Mouse (Mus musculus) CD4-positive, CD25-positive, alpha-beta regulatory T cell, adult 2 months (primary cell): Measurements from ENCODE around the gene Baz1b.

Experiments used
- DNase-seq: peaks from one replicate; pipeline ENCODE4 v3.0.0-alpha.2; 2012; ENCODE audit warnings: low read depth, low spot score

The Baz1b gene

GRCm38 (mm10) chr5:135236571-135236970 is 49.5 kb downstream of the Baz1b start:
- DNase-seq, result peak; percentile 70

GRCm38 (mm10) chr5:135238832-135239231 is 51.8 kb downstream of the Baz1b start:
- DNase-seq, result no peak

GRCm38 (mm10) chr5:135241474-135241873 is 54.4 kb downstream of the Baz1b start:
- no peak for DNase-seq

GRCm38 (mm10) chr5:135242136-135242535 is 55.1 kb downstream of the Baz1b start:
- no peak for DNase-seq

GRCm38 (mm10) chr5:135242608-135243007 is 55.5 kb downstream of the Baz1b start:
- DNase-seq, result no peak

- no peak for DNase-seq
Measured at GRCm38 (mm10) chr5:135243166-135243565, 56.1 kb downstream of the Baz1b start.

GRCm38 (mm10) chr5:135246531-135246930 is 59.5 kb downstream of the Baz1b start:
- no peak for DNase-seq

- DNase-seq, result no peak
Measured at GRCm38 (mm10) chr5:135247337-135247736, 60.3 kb downstream of the Baz1b start.

GRCm38 (mm10) chr5:135248956-135249676 is 62.1 kb downstream of the Baz1b start:
- DNase-seq, result no peak

GRCm38 (mm10) chr5:135250186-135251078 is 63.4 kb downstream of the Baz1b start:
- peak; percentile 14 for DNase-seq

- peak; percentile 74 for DNase-seq
Measured at GRCm38 (mm10) chr5:135251079-135251454, 64.0 kb downstream of the Baz1b start, which contains the start of gene Fzd9. Gene Fzd9, minus strand, starts transcription at chr5:135251230.

- no peak for DNase-seq
Measured at GRCm38 (mm10) chr5:135253741-135254401, 66.8 kb downstream of the Baz1b start.

- DNase-seq, result no peak
Measured at GRCm38 (mm10) chr5:135256166-135256565, 69.1 kb downstream of the Baz1b start.

- peak; percentile 24 for DNase-seq
Measured at GRCm38 (mm10) chr5:135257559-135257958, 70.5 kb downstream of the Baz1b start.

GRCm38 (mm10) chr5:135258280-135259150 is 71.5 kb downstream of the Baz1b start:
- no peak for DNase-seq

- peak; percentile 20 for DNase-seq
Measured at GRCm38 (mm10) chr5:135263866-135264503, 76.9 kb downstream of the Baz1b start.

- DNase-seq, result peak; percentile 24
Measured at GRCm38 (mm10) chr5:135264548-135264947, 77.5 kb downstream of the Baz1b start.

- no peak for DNase-seq
Measured at GRCm38 (mm10) chr5:135269451-135269850, 82.4 kb downstream of the Baz1b start.

GRCm38 (mm10) chr5:135270361-135270760 is 83.3 kb downstream of the Baz1b start:
- DNase-seq, result no peak

- DNase-seq, result no peak
Measured at GRCm38 (mm10) chr5:135271563-135272165, 84.6 kb downstream of the Baz1b start.
